Mouse (Mus musculus) stomach, postnatal 0 days (tissue): Measurements from ENCODE around the gene Plk5. TPM values are rescaled to one million over a fixed set of nuclear protein-coding genes. Genes with fewer than 3 reads are reported as not detected.

Experiments used
- ATAC-seq: fragments of 200-750 bp; cut with Nextera tagmentation; 2 replicates; pipeline ENCODE4 v1.8.0; 2017; ENCODE audit not compliant: low FRiP score, low TSS enrichment
- DNase-seq: peaks from one replicate; pipeline ENCODE4 v3.0.0-alpha.2; 2016; ENCODE audit warnings: low spot score
- H3K27ac ChIP-seq: fragments of 300-500 bp; sonication (generic); replicated peaks from 2 replicates; pipeline ENCODE4 v1.5.1; 2014; ENCODE audit warnings: mild to moderate bottlenecking, control low read depth
- H3K27me3 ChIP-seq: fragments of 300-500 bp; sonication (generic); 2 replicates; pipeline ENCODE4 v1.6.1; 2014; ENCODE audit warnings: low read length; ENCODE audit not compliant: control insufficient read depth, insufficient read depth
- H3K36me3 ChIP-seq: fragments of 300-500 bp; sonication (generic); 2 replicates; pipeline ENCODE4 v1.6.1; 2014; ENCODE audit warnings: low read length, mixed read lengths; ENCODE audit not compliant: control insufficient read depth, insufficient read depth
- H3K4me1 ChIP-seq: fragments of 300-500 bp; sonication (generic); replicated peaks from 2 replicates; pipeline ENCODE4 v1.6.1; 2014; ENCODE audit warnings: antibody characterized with exemption; ENCODE audit not compliant: control insufficient read depth, insufficient read depth
- H3K4me2 ChIP-seq: fragments of 300-500 bp; sonication (generic); replicated peaks from 2 replicates; pipeline ENCODE4 v1.6.1; 2014; ENCODE audit warnings: low read depth, mild to moderate bottlenecking, control low read depth, moderate library complexity
- H3K4me3 ChIP-seq: fragments of 300-500 bp; sonication (generic); 2 replicates; pipeline ENCODE4 v1.5.1; 2014; ENCODE audit warnings: low read depth, low read length, control low read depth
- H3K9ac ChIP-seq: fragments of 300-500 bp; sonication (generic); 2 replicates; pipeline ENCODE4 v1.6.1; 2014; ENCODE audit warnings: mild to moderate bottlenecking, low read length, control low read depth, mixed read lengths
- H3K9me3 ChIP-seq: fragments of 300-500 bp; sonication (generic); 2 replicates; pipeline ENCODE4 v1.6.1; 2016; ENCODE audit warnings: low read length; ENCODE audit not compliant: control insufficient read depth
- CTCF ChIP-seq: IDR thresholded peaks from 2 replicates; pipeline ENCODE4 v1.5.1; 2016; ENCODE audit warnings: antibody characterized with exemption, low read depth, mild to moderate bottlenecking, moderate library complexity
- EP300 ChIP-seq: optimal IDR thresholded peaks from 2 replicates; pipeline ENCODE3; 2016; ENCODE audit warnings: antibody characterized with exemption
- WGBS: fragments of 180-500 bp; shearing (Covaris S2); extraction: QIAGEN DNeasy Blood & Tissue Kit; methylation state at CpG from one replicate; pipeline ENCODE4 v1.1.7; 2014; 5-methylcytosine and 5-hydroxymethylcytosine counted together
- polyA plus RNA-seq: library from polyadenylated mRNA; unstranded; fragments of >200 nt; fragmentation: Nextera tagmentation; extraction: Ambion mirVana; gene quantifications from 2 replicates; pipeline ENCODE4 v1.2.1, GENCODE M21; 2015

Plk5 gene
- polyA plus RNA-seq, 1 experiment from 2014 or later = 0.07 TPM

GRCm38 (mm10) chr10:80368392-80368791, 12.1 kb downstream of the Plk5 start:
- H3K27ac ChIP-seq = no peak overlapping the region
- H3K4me1 ChIP-seq = no peaks in the 10 kb centered on the region
- no peaks in the 10 kb centered on the region for H3K36me3 ChIP-seq
- H3K9me3 ChIP-seq = no peaks in the 10 kb centered on the region
- ATAC-seq (no peak), DNase-seq (no peak)
- 82% methylated on average over 6 of the region's 6 CpGs for WGBS
- no peak for TF ChIP-seq CTCF
- no peak for TF ChIP-seq EP300
- no peak overlapping the region for H3K4me3 ChIP-seq
- H3K4me2 ChIP-seq = no peak overlapping the region
- H3K9ac ChIP-seq = no peak overlapping the region
- no peaks in the 10 kb centered on the region for H3K27me3 ChIP-seq

GRCm38 (mm10) chr10:80369995-80370747, 13.9 kb downstream of the Plk5 start:
- DNase-seq = no peak
- no peak for ATAC-seq

GRCm38 (mm10) chr10:80371411-80371966, 15.2 kb downstream of the Plk5 start:
- Histone ChIP-seq H3K27ac (no peak overlapping the region), H3K4me3 (no peak overlapping the region), H3K4me1 (no peaks in the 10 kb centered on the region), H3K4me2 (peak overlapping the region; percentile 0; the same call in 1 of the 2 replicates), H3K9ac (no peak overlapping the region), H3K27me3 (no peaks in the 10 kb centered on the region), H3K9me3 (no peaks in the 10 kb centered on the region), H3K36me3 (no peaks in the 10 kb centered on the region)
- no peak for TF ChIP-seq CTCF
- no peak for TF ChIP-seq EP300
- DNase-seq = peak; percentile 76
- peak; percentile 55 for ATAC-seq
- 6% methylated on average over 12 of the region's 12 CpGs for WGBS

More at GRCm38 (mm10) chr10:80369995-80370747, 13.9 kb downstream of the Plk5 start:
- H3K4me1 ChIP-seq = no peaks in the 10 kb centered on the region
- H3K9me3 ChIP-seq = no peaks in the 10 kb centered on the region
- H3K27ac ChIP-seq = no peak overlapping the region
- H3K4me3 ChIP-seq = no peak overlapping the region
- no peaks in the 10 kb centered on the region for H3K27me3 ChIP-seq
- H3K4me2 ChIP-seq = no peak overlapping the region
- H3K36me3 ChIP-seq = no peaks in the 10 kb centered on the region
- no peak overlapping the region for H3K9ac ChIP-seq
- TF ChIP-seq CTCF (peak; percentile 41), EP300 (no peak)
- 82% methylated on average over 21 of the region's 21 CpGs for WGBS

DNA sequence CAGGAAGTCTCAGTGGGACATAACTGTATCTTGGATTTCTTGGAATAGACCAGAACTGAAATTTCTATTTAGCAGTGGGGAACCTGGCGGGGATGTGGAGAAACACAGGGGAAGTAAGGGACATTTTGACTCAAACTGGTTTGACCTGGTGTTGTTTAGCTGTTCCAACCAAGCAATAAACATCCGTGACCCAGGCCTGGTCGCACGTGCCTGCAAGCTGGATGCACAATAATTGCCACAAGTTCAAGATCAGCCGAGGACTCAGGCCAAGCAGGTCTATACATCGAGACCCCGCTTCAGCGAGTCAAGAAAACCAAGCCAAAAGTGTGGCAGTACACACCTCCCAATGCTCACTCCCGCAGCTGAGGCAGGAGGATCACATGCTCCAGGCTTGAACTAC, 15.7 kb downstream of the Plk5 start:
- Histone ChIP-seq H3K4me1 (no peaks in the 10 kb centered on the region), H3K36me3 (no peaks in the 10 kb centered on the region), H3K4me3 (no peak overlapping the region), H3K27me3 (no peaks in the 10 kb centered on the region), H3K4me2 (peak overlapping the region; percentile 0; the same call in 1 of the 2 replicates), H3K27ac (no peak overlapping the region), H3K9ac (no peak overlapping the region), H3K9me3 (no peaks in the 10 kb centered on the region)
- no peak for TF ChIP-seq CTCF
- TF ChIP-seq EP300 = no peak
- ATAC-seq (no peak), DNase-seq (no peak)
- WGBS = 48% methylated on average over 9 of the region's 9 CpGs

DNA sequence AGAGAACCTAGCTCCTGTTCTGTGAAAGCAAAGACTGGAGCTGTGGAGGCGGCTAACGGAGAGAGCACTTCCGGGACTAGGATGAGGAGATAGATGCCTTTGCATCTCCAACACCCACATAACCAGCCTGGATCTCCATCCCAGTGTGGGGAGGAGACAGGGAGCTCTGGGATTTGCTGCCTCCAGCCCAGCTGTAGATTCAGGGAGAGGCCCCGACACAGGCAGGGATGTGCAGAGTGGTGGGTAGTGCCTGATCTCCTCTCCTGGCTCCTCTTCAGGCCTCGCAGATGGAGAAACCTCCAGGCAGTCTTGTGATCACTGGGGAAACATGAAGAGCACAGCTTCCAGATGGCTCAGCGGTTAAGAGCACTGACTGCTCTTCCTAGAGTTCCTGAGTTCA, 16.4 kb downstream of the Plk5 start:
- TF ChIP-seq CTCF = no peak
- no peak for TF ChIP-seq EP300
- no peaks in the 10 kb centered on the region for H3K4me1 ChIP-seq
- no peak overlapping the region for H3K9ac ChIP-seq
- H3K36me3 ChIP-seq = no peaks in the 10 kb centered on the region
- H3K4me3 ChIP-seq = no peak overlapping the region
- H3K4me2 ChIP-seq = no peak overlapping the region
- no peaks in the 10 kb centered on the region for H3K9me3 ChIP-seq
- no peak overlapping the region for H3K27ac ChIP-seq
- DNase-seq = no peak
- whole genome bisulfite sequencing = 81% methylated on average over 6 of the region's 6 CpGs
- H3K27me3 ChIP-seq = no peaks in the 10 kb centered on the region
- no peak for ATAC-seq

DNA sequence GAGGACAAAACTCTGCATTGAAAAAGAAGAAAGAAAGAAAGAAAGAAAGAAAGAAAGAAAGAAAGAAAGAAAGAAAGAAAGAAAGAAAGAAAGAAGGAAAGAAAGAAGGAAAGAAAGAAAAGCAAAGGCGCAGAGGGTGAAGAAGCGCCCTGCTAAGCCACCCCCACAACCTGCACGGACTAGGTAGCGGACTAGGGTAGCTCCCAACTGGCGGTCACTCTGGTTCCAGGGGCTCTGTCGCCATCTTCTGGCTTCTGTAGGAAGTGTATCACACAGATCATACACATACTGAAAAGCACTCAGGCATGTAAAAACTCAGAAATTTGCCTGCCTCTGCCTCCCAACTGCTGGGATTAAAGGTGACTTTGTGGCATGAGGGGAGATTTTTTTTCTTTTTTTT, 17.8 kb downstream of the Plk5 start:
- H3K4me2 ChIP-seq = no peak overlapping the region
- H3K36me3 ChIP-seq = no peaks in the 10 kb centered on the region
- H3K9ac ChIP-seq = no peak overlapping the region
- H3K9me3 ChIP-seq = no peaks in the 10 kb centered on the region
- 26% methylated on average over 6 of the region's 6 CpGs for WGBS
- TF ChIP-seq EP300 (no peak), CTCF (peak; percentile 83)
- ATAC-seq (peak; percentile 69), DNase-seq (peak; percentile 81)
- no peaks in the 10 kb centered on the region for H3K27me3 ChIP-seq
- H3K4me3 ChIP-seq = no peak overlapping the region
- H3K27ac ChIP-seq = no peak overlapping the region
- H3K4me1 ChIP-seq = no peaks in the 10 kb centered on the region
